Mouse (Mus musculus) adrenal gland, postnatal 4 days (tissue): ENCODE results near the gene Scn3b. TPM values are rescaled to one million over a fixed set of nuclear protein-coding genes. Genes with fewer than 3 reads are reported as not detected.

ENCODE experiments used
- DNase-seq, 2 experiments: peaks; one replicate each; pipeline ENCODE4 v3.0.0; 2021 to 2022; ENCODE audit warnings: low spot score in 2 of 2, mixed read lengths in 2 of 2
- long read RNA-seq, 2 experiments: library from polyadenylated mRNA; stranded (forward); transcript quantifications; one replicate each; pipeline ENCODE4 v2.0.0; 2021
- total RNA-seq, 2 experiments: library from RNA; stranded (reverse); gene quantifications; 2 replicates each; pipeline ENCODE4 v1.2.3; 2021

The Scn3b gene
- total RNA-seq: 10 to 100 TPM; 12.6 to 17.1 TPM
- long read RNA-seq, experiment 1, full-length matches to known transcripts: 1 of 2 reads
- long read RNA-seq, experiment 1, partial matches to known transcripts: 0 of 2 reads
- long read RNA-seq, experiment 1, other reads (novel, unspliced or antisense): 1 of 2 reads
- long read RNA-seq, experiment 2, full-length matches to known transcripts: 1 of 2 reads
- long read RNA-seq, experiment 2, partial matches to known transcripts: 1 of 2 reads
- long read RNA-seq, experiment 2, other reads (novel, unspliced or antisense): 0 of 2 reads

GRCm38 (mm10) chr9:40269103-40269861 lies at the start of gene Scn3b:
Gene Scn3b (plus strand): TSS chr9:40269217.
- peak in 1 of 2 experiments; percentile 20 for DNase-seq

DNA sequence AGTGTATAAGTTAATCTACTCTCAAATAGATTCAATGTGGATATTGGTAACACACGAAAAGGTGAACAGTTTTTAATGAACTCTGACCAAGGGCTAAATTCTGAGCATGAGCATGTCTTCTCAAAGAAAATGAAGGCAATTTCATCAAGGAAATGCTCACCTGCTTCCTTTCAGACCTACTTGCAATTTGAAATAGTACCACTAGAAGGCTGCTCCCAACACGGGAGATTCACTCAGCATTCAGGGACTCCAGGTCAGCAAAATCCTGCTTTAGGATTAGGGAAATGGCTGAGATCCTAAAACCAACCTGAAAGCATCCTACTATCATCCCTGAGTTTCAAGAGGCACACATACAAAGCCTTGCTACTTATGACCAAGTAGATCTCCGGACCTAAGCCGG lies 44.7 kb upstream of the Scn3b start:
- DNase-seq: no peak

DNA sequence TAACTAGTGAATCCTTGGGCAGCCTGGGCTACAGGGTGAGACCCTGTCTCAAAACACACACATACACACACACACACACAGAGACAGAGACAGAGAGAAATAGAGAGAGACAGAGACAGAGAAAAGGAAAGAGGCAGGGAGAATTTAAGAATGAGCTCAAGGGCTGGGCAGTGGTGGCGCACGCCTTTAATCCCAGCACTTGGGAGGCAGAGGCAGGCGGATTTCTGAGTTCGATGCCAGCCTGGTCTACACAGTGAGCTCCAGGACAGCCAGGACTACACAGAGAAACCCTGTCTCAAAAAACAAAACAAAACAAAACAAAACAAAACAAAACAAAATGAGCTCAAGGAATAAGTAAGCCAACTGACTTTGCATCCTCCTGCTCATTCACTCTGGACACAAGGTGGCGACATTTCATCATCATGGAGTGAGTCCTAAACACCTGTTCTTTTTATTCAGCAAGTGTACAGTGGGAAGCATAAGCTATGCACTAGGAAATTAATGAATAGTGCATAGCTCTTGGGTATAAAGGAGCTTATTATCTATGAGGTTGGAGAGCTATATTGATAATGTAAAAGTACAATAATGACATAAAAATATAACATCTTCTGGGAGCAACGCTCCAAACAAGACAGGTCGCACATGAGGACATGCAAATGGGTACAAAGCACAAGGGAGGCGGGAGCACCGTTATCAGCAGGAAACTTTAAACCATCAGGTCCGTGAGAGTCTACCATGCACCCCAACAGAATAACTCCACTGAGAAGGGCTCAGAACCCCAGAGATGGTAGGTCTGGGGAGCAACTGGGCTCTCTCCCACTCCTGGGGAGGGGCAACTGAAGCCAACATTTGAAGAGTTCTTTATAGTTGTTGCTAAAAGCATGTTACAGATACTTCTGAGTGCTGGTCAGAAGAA lies 40.9 kb upstream of the Scn3b start:
- DNase-seq: no peak

- no peak for DNase-seq
Measured at GRCm38 (mm10) chr9:40228804-40229331, 40.1 kb upstream of the Scn3b start.

DNA sequence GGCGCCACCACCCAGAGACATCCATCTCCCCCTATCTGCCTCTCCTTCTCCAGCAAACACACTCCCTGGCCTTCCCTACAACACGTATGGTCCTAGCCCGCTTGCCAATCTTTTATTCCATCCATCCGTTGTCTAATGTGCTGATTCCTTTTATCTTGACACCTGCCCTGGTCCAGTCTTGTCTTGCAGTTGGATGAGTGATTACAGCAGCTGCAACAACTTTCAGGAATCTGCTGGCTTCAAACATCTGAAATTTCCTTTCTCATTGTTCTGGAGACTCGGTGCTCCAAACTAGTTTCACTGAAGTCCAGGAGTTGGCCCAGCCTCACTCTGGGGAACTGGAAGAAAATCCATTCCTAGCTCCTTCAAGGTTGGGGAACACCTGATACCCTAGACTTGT lies 39.5 kb upstream of the Scn3b start:
- no peak for DNase-seq

- DNase-seq: no peak
Measured at GRCm38 (mm10) chr9:40231019-40231418, 38.0 kb upstream of the Scn3b start.

- no peak for DNase-seq
Measured at GRCm38 (mm10) chr9:40234233-40235072, 34.6 kb upstream of the Scn3b start.

- DNase-seq: no peak
Measured at GRCm38 (mm10) chr9:40235220-40235619, 33.8 kb upstream of the Scn3b start.

DNA sequence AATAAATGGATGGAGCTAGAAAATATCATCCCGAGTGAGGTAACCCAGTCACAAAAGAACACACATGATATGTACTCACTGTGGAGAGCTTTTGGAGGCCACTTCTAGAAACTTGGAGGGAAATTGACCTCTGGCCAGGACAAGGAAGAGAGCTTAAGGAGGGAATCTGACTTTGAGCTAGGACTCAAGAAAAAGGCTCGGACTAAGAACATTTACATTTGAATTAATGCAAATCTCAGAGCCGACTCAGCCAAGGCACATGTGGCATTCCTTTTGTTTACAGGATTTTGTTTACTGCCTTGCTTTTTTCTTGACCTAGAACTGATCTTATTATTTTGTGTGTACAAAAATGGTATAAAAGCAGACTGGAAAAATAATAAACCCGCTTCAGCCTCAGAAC lies 29.3 kb upstream of the Scn3b start:
- no peak for DNase-seq

GRCm38 (mm10) chr9:40240311-40240710 lies 28.7 kb upstream of the Scn3b start:
- no peak for DNase-seq

- no peak for DNase-seq
Measured at GRCm38 (mm10) chr9:40241223-40241801, 27.7 kb upstream of the Scn3b start.

DNA sequence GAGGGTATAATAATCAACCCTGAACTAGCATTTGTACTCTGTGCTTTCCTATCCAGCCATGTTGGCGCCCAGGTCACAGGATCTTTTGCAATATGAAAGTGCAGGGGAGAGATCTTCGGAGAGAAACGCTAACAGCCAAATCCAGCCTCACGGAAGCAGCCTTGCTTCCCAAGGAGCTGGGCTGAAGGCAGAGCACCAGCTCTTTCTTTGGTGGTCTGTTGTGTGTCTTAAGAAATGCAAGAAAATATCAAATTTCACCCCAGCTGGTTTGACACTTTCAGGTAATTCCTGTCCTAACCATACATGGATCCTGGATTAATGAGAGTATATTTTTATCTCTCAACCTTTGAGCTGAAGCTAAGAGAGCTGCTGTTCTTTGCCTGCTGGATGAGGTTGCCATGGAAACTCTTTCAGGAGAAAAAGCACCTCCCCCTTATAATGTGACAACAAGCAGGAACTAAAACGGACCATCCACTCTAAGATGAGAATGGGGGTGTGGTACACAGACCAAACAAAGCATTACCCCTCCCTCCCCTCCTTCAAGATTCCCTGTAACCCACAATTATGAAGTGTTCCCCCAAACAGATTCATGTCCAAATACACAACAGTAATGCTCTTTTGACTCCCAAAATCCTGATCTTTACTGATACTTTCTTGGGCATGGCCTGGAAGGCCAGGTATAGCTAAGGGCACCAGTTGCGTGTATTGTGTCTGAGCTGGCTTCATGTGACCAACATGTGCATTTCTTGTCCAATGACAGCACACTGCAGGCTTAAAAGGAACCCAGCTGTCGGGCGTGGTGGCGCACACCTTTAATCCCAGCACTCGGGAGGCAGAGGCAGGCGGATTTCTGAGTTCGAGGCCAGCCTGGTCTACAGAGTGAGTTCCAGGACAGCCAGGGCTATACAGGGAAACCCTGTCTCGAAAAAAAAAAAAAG lies 26.8 kb upstream of the Scn3b start:
- DNase-seq: no peak

GRCm38 (mm10) chr9:40245466-40245865 lies 23.6 kb upstream of the Scn3b start:
- DNase-seq: no peak

GRCm38 (mm10) chr9:40245974-40246665 lies 22.9 kb upstream of the Scn3b start:
- DNase-seq: no peak

DNA sequence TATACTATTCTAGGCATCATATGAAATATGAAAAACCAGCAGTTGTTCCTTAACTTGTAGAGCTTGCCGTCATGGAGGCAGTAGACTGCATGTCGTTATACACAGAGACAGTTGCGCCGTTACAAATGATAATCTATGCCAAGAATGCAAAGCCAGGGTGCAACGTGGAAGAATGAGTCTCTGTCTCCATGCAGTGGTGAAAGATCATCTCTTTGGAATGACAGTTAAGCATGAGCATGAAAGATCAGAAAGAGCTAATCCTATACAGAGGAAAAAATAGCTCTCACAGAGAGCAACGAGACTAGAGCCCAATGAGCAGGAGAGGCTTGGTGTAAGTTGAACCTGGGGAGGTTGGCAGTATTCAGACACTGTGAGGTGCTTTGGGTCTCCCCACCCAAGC lies 22.3 kb upstream of the Scn3b start:
- no peak for DNase-seq

GRCm38 (mm10) chr9:40249106-40249505 lies 19.9 kb upstream of the Scn3b start:
- no peak for DNase-seq

GRCm38 (mm10) chr9:40252459-40252858 lies 16.6 kb upstream of the Scn3b start:
- no peak for DNase-seq

- no peak for DNase-seq
Measured at GRCm38 (mm10) chr9:40263874-40264273, 5.1 kb upstream of the Scn3b start.
